Mouse (Mus musculus): ENCODE results near the gene Igf1r.

Gene Igf1r

GRCm38 (mm10) chr7:68189691-68190456 is 237.2 kb downstream of the Igf1r start:
- DNase-seq = no peak

- DNase-seq = no peak
Measured at GRCm38 (mm10) chr7:68193958-68194695, 241.5 kb downstream of the Igf1r start.

- DNase-seq = no peak
Measured at GRCm38 (mm10) chr7:68199609-68200008, 247.0 kb downstream of the Igf1r start.

- no peak for DNase-seq
Measured at GRCm38 (mm10) chr7:68205776-68206427, 253.3 kb downstream of the Igf1r start.

- no peak for DNase-seq
Measured at GRCm38 (mm10) chr7:68209039-68209438, 256.4 kb downstream of the Igf1r start.

GRCm38 (mm10) chr7:68210417-68210816 is 257.8 kb downstream of the Igf1r start:
- no peak for DNase-seq

- no peak for DNase-seq
Measured at GRCm38 (mm10) chr7:68211883-68212282, 259.3 kb downstream of the Igf1r start.

GRCm38 (mm10) chr7:68213842-68214241 is 261.2 kb downstream of the Igf1r start:
- no peak for DNase-seq

GRCm38 (mm10) chr7:68215522-68216070 is 263.0 kb downstream of the Igf1r start:
- no peak for DNase-seq

- no peak for DNase-seq
Measured at GRCm38 (mm10) chr7:68218879-68219278, 266.3 kb downstream of the Igf1r start.

- DNase-seq = no peak
Measured at GRCm38 (mm10) chr7:68221677-68222230, 269.1 kb downstream of the Igf1r start.

GRCm38 (mm10) chr7:68223356-68223808 is 270.8 kb downstream of the Igf1r start:
- peak; percentile 57 for DNase-seq

- no peak for DNase-seq
Measured at GRCm38 (mm10) chr7:68224006-68224405, 271.4 kb downstream of the Igf1r start.

GRCm38 (mm10) chr7:68225427-68226054 is 272.9 kb downstream of the Igf1r start:
- no peak for DNase-seq

- DNase-seq = no peak
Measured at GRCm38 (mm10) chr7:68227021-68227420, 274.4 kb downstream of the Igf1r start.

- no peak for DNase-seq
Measured at GRCm38 (mm10) chr7:68227621-68228020, 275.0 kb downstream of the Igf1r start.

- no peak for DNase-seq
Measured at GRCm38 (mm10) chr7:68228491-68228890, 275.9 kb downstream of the Igf1r start.

- no peak for DNase-seq
Measured at GRCm38 (mm10) chr7:68230831-68231230, 278.2 kb downstream of the Igf1r start.

- no peak for DNase-seq
Measured at GRCm38 (mm10) chr7:68232521-68232920, 279.9 kb downstream of the Igf1r start.

GRCm38 (mm10) chr7:68233619-68234223 is 281.1 kb downstream of the Igf1r start:
- peak; percentile 48 for DNase-seq

- DNase-seq = peak; percentile 38
Measured at GRCm38 (mm10) chr7:68236817-68237216, 284.2 kb downstream of the Igf1r start.

GRCm38 (mm10) chr7:68239220-68239827 is 286.7 kb downstream of the Igf1r start:
- DNase-seq = no peak
